Mouse (Mus musculus): ENCODE measurements around the gene Hgd. TPM values are rescaled to one million over a fixed set of nuclear protein-coding genes. Genes with fewer than 3 reads are reported as not detected.

Gene Hgd
- polyA plus RNA-seq, 1 experiment from 2014 or later = 0.42 TPM

DNA sequence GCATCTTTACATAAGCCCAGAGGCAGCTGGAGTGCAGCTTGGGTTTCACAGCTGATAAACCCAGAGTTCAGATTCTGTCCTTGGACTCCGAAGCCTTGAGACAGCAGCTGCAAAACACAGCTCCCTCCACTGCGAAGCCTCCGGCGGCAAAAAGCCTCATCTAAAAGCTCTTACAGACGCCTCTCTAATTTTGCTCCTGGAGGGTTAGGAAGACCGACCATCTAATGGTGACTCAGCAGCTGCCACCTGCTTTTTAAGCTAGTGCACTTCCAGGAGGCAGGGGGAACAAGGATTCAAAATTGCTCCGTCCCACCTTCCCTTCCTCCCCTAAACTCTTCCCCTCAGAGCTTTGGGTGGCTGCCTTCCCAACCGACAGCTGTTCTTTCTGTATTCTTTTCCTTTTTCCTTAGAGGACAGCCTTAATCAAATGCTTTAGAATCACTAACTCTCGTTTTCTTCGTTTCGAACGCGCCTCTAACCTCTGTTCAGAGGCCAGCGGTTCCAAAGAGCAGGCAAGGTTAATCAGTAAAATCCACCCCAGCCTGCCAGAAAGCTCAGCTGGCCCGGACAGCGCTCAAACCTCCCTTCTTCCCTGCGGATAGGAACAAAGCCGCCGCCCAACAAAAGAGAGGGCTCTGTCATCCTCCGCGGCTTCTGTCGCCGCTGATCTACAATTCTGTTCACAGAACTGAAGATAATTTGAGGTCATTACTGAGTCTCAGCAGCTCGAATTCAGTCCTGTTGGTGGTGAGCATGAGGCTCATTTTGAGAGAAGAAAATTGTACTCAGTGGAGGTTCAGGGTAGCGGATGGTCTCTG lies 4.5 kb downstream of the Hgd start:
- peak overlapping the region; percentile 42 for H3K4me2 ChIP-seq (ENCODE audit: low read depth)

GRCm38 (mm10) chr16:37585129-37585563 lies 5.2 kb downstream of the Hgd start:
- Histone ChIP-seq H3K27ac (ENCODE audit: low read depth, low read length) (peak overlapping the region; percentile 95), H3K4me3 (ENCODE audit: low read depth, low read length) (no peak overlapping the region), H3K4me2 (ENCODE audit: low read depth) (peak overlapping the region; percentile 42), H3K36me3 (ENCODE audit: control insufficient read depth, insufficient read depth, low read length) (no peaks in the 10 kb centered on the region), H3K4me1 (ENCODE audit: control insufficient read depth, insufficient read depth, low read length) (0 out of 2 replicates have a peak, but pooled peaks cover 3% of the 10 kb centered on the region), H3K27me3 (ENCODE audit: control insufficient read depth, insufficient read depth, low read length) (no peaks in the 10 kb centered on the region), H3K9ac (ENCODE audit: low read length) (peak overlapping the region; percentile 39; the same call in 1 of the 2 replicates), H3K9me3 (ENCODE audit: control insufficient read depth, low read length) (no peaks in the 10 kb centered on the region)
- ATAC-seq (ENCODE audit: insufficient read depth, low FRiP score, low TSS enrichment) (peak; percentile 51), DNase-seq (ENCODE audit: low spot score) (peak; percentile 15)
- 58% methylated on average over 8 of the region's 8 CpGs for WGBS

More for the DNA sequence above, 4.5 kb downstream of the Hgd start:
- 3% methylated on average over 25 of the region's 25 CpGs for WGBS
- H3K9ac ChIP-seq (ENCODE audit: low read length) = peak overlapping the region; percentile 39
- H3K36me3 ChIP-seq (ENCODE audit: control insufficient read depth, insufficient read depth, low read length) = no peaks in the 10 kb centered on the region
- H3K9me3 ChIP-seq (ENCODE audit: control insufficient read depth, low read length) = no peaks in the 10 kb centered on the region
- DNase-seq (ENCODE audit: low spot score) (peak; percentile 84), ATAC-seq (ENCODE audit: insufficient read depth, low FRiP score, low TSS enrichment) (peak; percentile 84)
- H3K4me1 ChIP-seq (ENCODE audit: control insufficient read depth, insufficient read depth, low read length) = 0 out of 2 replicates have a peak, but pooled peaks cover 3% of the 10 kb centered on the region
- H3K27ac ChIP-seq (ENCODE audit: low read depth, low read length) = peak overlapping the region; percentile 95
- H3K4me3 ChIP-seq (ENCODE audit: low read depth, low read length) = peak overlapping the region; percentile 19; the same call in 1 of the 2 replicates
- no peaks in the 10 kb centered on the region for H3K27me3 ChIP-seq (ENCODE audit: control insufficient read depth, insufficient read depth, low read length)

GRCm38 (mm10) chr16:37590921-37591320 lies 11.0 kb downstream of the Hgd start:
- 93% methylated on average over 3 of the region's 3 CpGs for WGBS
- no peak overlapping the region for H3K27ac ChIP-seq (ENCODE audit: low read depth, low read length)
- H3K36me3 ChIP-seq (ENCODE audit: control insufficient read depth, insufficient read depth, low read length) = no peaks in the 10 kb centered on the region
- no peak overlapping the region for H3K9ac ChIP-seq (ENCODE audit: low read length)
- H3K9me3 ChIP-seq (ENCODE audit: control insufficient read depth, low read length) = no peaks in the 10 kb centered on the region
- H3K4me3 ChIP-seq (ENCODE audit: low read depth, low read length) = no peak overlapping the region
- no peaks in the 10 kb centered on the region for H3K27me3 ChIP-seq (ENCODE audit: control insufficient read depth, insufficient read depth, low read length)
- DNase-seq (ENCODE audit: low spot score) (no peak), ATAC-seq (ENCODE audit: insufficient read depth, low FRiP score, low TSS enrichment) (no peak)
- H3K4me2 ChIP-seq (ENCODE audit: low read depth) = no peak overlapping the region
- no peaks in the 10 kb centered on the region for H3K4me1 ChIP-seq (ENCODE audit: control insufficient read depth, insufficient read depth, low read length)

DNA sequence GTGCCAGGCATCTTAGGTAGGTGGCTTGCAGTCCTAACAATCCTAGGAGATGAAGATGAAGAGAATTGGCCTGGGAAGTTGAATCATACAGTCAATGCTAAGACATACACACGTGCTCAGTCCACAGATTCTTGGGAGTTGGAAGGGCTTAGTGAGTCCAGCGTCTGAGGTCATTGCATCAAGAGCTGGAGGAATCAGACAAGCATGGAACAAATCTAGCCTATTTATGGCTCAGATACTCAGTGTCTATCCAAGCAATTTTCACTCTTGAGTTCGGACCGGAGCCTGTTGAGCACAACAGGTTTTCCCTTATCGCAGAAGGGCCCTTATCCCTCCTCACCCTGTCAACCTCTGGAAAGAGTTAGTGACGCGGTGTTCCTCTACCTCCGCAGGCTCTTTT lies 11.6 kb downstream of the Hgd start:
- Histone ChIP-seq H3K36me3 (ENCODE audit: control insufficient read depth, insufficient read depth, low read length) (no peaks in the 10 kb centered on the region), H3K4me2 (ENCODE audit: low read depth) (no peak overlapping the region), H3K4me3 (ENCODE audit: low read depth, low read length) (no peak overlapping the region), H3K27me3 (ENCODE audit: control insufficient read depth, insufficient read depth, low read length) (no peaks in the 10 kb centered on the region), H3K27ac (ENCODE audit: low read depth, low read length) (no peak overlapping the region), H3K9ac (ENCODE audit: low read length) (no peak overlapping the region), H3K9me3 (ENCODE audit: control insufficient read depth, low read length) (no peaks in the 10 kb centered on the region), H3K4me1 (ENCODE audit: control insufficient read depth, insufficient read depth, low read length) (no peaks in the 10 kb centered on the region)
- DNase-seq (ENCODE audit: low spot score) = no peak
- ATAC-seq (ENCODE audit: insufficient read depth, low FRiP score, low TSS enrichment) = no peak
- 88% methylated on average over 8 of the region's 8 CpGs for WGBS

DNA sequence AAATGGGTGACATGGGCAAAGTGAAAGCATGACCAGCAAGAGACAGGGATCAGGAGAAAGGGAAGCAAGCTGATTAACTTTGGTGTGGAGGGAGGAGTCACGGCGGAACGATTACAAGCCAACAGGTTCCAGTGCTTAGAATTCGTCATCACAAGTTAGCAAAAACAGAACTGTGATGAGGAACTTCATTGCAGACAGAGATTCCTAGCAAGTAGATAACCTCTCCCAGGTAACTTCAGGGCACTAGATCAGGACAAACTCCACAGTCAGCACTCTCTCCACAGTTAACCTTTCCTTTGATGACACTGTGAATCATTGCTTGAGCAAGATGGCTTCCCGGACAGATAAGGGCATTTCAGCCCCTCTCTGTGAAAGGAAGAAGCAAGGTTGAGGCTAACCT lies 17.5 kb downstream of the Hgd start:
- Histone ChIP-seq H3K27me3 (ENCODE audit: control insufficient read depth, insufficient read depth, low read length) (no peaks in the 10 kb centered on the region), H3K9ac (ENCODE audit: low read length) (no peak overlapping the region), H3K36me3 (ENCODE audit: control insufficient read depth, insufficient read depth, low read length) (no peaks in the 10 kb centered on the region), H3K9me3 (ENCODE audit: control insufficient read depth, low read length) (no peaks in the 10 kb centered on the region), H3K4me3 (ENCODE audit: low read depth, low read length) (no peak overlapping the region), H3K4me2 (ENCODE audit: low read depth) (no peak overlapping the region), H3K4me1 (ENCODE audit: control insufficient read depth, insufficient read depth, low read length) (no peaks in the 10 kb centered on the region), H3K27ac (ENCODE audit: low read depth, low read length) (no peak overlapping the region)
- ATAC-seq (ENCODE audit: insufficient read depth, low FRiP score, low TSS enrichment) = no peak
- no peak for DNase-seq (ENCODE audit: low spot score)
- 79% methylated on average over 5 of the region's 5 CpGs for WGBS

DNA sequence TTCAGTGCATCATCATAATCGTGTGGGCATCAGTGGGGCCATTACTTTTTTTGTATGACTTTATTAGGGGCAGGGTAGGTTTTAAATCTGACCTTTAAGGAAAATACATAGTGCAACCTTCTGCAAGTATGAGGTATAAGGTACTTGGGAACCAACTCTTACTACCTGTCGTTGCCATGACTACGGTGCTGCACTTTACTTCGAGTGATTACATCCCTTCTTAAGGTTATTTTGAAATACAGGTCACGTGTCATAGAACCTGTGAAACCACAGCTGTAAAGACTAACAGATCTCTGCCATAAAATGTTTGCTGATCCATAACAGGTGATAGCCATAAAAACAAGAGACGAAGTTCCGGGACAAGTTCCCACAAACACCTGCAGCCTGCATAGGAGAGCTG lies 18.5 kb downstream of the Hgd start:
- no peak overlapping the region for H3K4me2 ChIP-seq (ENCODE audit: low read depth)
- 90% methylated on average over 7 of the region's 7 CpGs for WGBS
- DNase-seq (ENCODE audit: low spot score) (no peak), ATAC-seq (ENCODE audit: insufficient read depth, low FRiP score, low TSS enrichment) (no peak)
- H3K27ac ChIP-seq (ENCODE audit: low read depth, low read length) = no peak overlapping the region
- no peak overlapping the region for H3K9ac ChIP-seq (ENCODE audit: low read length)
- H3K4me1 ChIP-seq (ENCODE audit: control insufficient read depth, insufficient read depth, low read length) = no peaks in the 10 kb centered on the region
- H3K9me3 ChIP-seq (ENCODE audit: control insufficient read depth, low read length) = no peaks in the 10 kb centered on the region
- no peaks in the 10 kb centered on the region for H3K27me3 ChIP-seq (ENCODE audit: control insufficient read depth, insufficient read depth, low read length)
- H3K4me3 ChIP-seq (ENCODE audit: low read depth, low read length) = no peak overlapping the region
- H3K36me3 ChIP-seq (ENCODE audit: control insufficient read depth, insufficient read depth, low read length) = no peaks in the 10 kb centered on the region

GRCm38 (mm10) chr16:37599326-37599725 lies 19.4 kb downstream of the Hgd start:
- Histone ChIP-seq H3K4me1 (ENCODE audit: control insufficient read depth, insufficient read depth, low read length) (no peaks in the 10 kb centered on the region), H3K27ac (ENCODE audit: low read depth, low read length) (no peak overlapping the region), H3K4me2 (ENCODE audit: low read depth) (no peak overlapping the region), H3K27me3 (ENCODE audit: control insufficient read depth, insufficient read depth, low read length) (no peaks in the 10 kb centered on the region), H3K9ac (ENCODE audit: low read length) (no peak overlapping the region), H3K4me3 (ENCODE audit: low read depth, low read length) (no peak overlapping the region), H3K36me3 (ENCODE audit: control insufficient read depth, insufficient read depth, low read length) (no peaks in the 10 kb centered on the region), H3K9me3 (ENCODE audit: control insufficient read depth, low read length) (no peaks in the 10 kb centered on the region)
- WGBS = 87% methylated on average over 3 of the region's 3 CpGs
- DNase-seq (ENCODE audit: low spot score) (no peak), ATAC-seq (ENCODE audit: insufficient read depth, low FRiP score, low TSS enrichment) (no peak)

DNA sequence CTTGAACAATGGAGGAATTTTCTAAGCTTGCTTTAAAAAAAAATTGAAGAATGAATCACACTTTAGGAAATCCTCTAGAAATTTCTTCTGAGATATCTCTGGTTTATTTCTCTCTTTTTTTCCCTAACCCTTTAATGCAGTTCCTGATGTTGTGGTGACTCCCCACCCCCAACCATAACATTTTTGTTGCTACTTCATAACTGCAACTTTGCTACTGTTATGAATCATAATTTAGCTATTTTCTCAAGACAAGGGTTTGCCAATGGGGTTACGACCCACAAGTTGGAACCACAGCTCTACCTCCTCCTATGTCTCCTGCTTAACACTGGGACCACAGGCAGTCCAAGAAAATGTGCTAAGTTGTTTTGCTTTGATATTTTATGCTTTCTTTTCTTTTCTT lies 23.5 kb downstream of the Hgd start:
- Histone ChIP-seq H3K27ac (ENCODE audit: low read depth, low read length) (no peak overlapping the region), H3K4me3 (ENCODE audit: low read depth, low read length) (no peak overlapping the region), H3K9me3 (ENCODE audit: control insufficient read depth, low read length) (no peaks in the 10 kb centered on the region), H3K36me3 (ENCODE audit: control insufficient read depth, insufficient read depth, low read length) (no peaks in the 10 kb centered on the region), H3K4me1 (ENCODE audit: control insufficient read depth, insufficient read depth, low read length) (no peaks in the 10 kb centered on the region), H3K4me2 (ENCODE audit: low read depth) (no peak overlapping the region), H3K9ac (ENCODE audit: low read length) (no peak overlapping the region), H3K27me3 (ENCODE audit: control insufficient read depth, insufficient read depth, low read length) (no peaks in the 10 kb centered on the region)
- 97% methylated on average over 1 of the region's 1 CpGs for WGBS
- no peak for ATAC-seq (ENCODE audit: insufficient read depth, low FRiP score, low TSS enrichment)
- no peak for DNase-seq (ENCODE audit: low spot score)

- ATAC-seq (ENCODE audit: insufficient read depth, low FRiP score, low TSS enrichment) = no peak
- 94% methylated on average over 6 of the region's 6 CpGs for WGBS
These were observed 24.3 kb downstream of the Hgd start for GRCm38 (mm10) chr16:37604243-37604642.

More at GRCm38 (mm10) chr16:37604243-37604642, 24.3 kb downstream of the Hgd start:
- no peak overlapping the region for H3K27ac ChIP-seq (ENCODE audit: low read depth, low read length)
- no peak overlapping the region for H3K4me2 ChIP-seq (ENCODE audit: low read depth)
- H3K4me3 ChIP-seq (ENCODE audit: low read depth, low read length) = no peak overlapping the region
- no peaks in the 10 kb centered on the region for H3K4me1 ChIP-seq (ENCODE audit: control insufficient read depth, insufficient read depth, low read length)
- no peaks in the 10 kb centered on the region for H3K36me3 ChIP-seq (ENCODE audit: control insufficient read depth, insufficient read depth, low read length)
- no peak overlapping the region for H3K9ac ChIP-seq (ENCODE audit: low read length)
- DNase-seq (ENCODE audit: low spot score) = no peak
- no peaks in the 10 kb centered on the region for H3K9me3 ChIP-seq (ENCODE audit: control insufficient read depth, low read length)
- H3K27me3 ChIP-seq (ENCODE audit: control insufficient read depth, insufficient read depth, low read length) = no peaks in the 10 kb centered on the region

Measured in neural tube, embryonic 11.5 days (tissue).